Mouse (Mus musculus): ENCODE measurements at regions not wholly inside any gene's neighbourhood (a gene's known extent, or its start where the extent isn't known, plus 50 kb on each side); places are given as distances from the start of the nearest gene placed in this dataset.
A peak's percentile ranks its signal among the peaks of the same experiment; 100 is the strongest.

DNA sequence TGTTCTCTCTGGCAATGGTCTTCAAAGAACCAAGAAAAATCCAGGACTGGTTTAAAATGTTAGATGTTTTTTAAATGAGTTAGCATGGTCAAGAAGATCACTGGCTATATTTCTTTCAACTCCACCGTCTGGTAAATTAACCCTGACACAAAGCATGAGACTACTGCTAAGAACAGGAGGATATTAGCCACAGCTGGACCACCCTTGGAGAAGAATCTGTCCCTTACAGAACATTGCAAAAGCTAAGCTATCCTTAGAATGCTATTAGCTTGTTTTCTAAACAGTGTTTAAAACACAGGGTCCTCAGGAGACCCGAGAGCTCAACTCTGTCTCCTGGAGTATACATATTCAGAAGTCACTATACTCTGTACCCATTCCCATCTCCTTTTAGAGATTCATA, 644.9 kb downstream of the Actr3 start:
- H3K36me3 ChIP-seq (replicated peaks; ENCODE audit: control insufficient read depth, insufficient read depth): no peaks in the 10 kb centered on the region
- DNase-seq (ENCODE audit: low spot score) (no peak), ATAC-seq (ENCODE audit: low FRiP score) (no peak)
- no peak overlapping the region for H3K4me3 ChIP-seq (replicated peaks; ENCODE audit: low read length)
- no peak overlapping the region for H3K27ac ChIP-seq
- H3K9me3 ChIP-seq (ENCODE audit: control insufficient read depth, low read length): no peaks in the 10 kb centered on the region
- no peaks in the 10 kb centered on the region for H3K27me3 ChIP-seq (ENCODE audit: control insufficient read depth, insufficient read depth, low read length)
- 82% methylated on average over 2 of the region's 2 CpGs for WGBS
- H3K9ac ChIP-seq: no peak overlapping the region
- H3K4me1 ChIP-seq (replicated peaks; ENCODE audit: control insufficient read depth, insufficient read depth, low read length): no peaks in the 10 kb centered on the region
- H3K4me2 ChIP-seq (replicated peaks): no peak overlapping the region

GRCm38 (mm10) chr1:124790130-124790529, 645.4 kb downstream of the Actr3 start:
- DNase-seq (ENCODE audit: low spot score) (no peak), ATAC-seq (ENCODE audit: low FRiP score) (no peak)
- no peaks in the 10 kb centered on the region for H3K4me1 ChIP-seq (replicated peaks; ENCODE audit: control insufficient read depth, insufficient read depth, low read length)
- H3K27me3 ChIP-seq (ENCODE audit: control insufficient read depth, insufficient read depth, low read length): no peaks in the 10 kb centered on the region
- H3K9ac ChIP-seq: no peak overlapping the region
- no peak overlapping the region for H3K4me3 ChIP-seq (replicated peaks; ENCODE audit: low read length)
- no peak overlapping the region for H3K4me2 ChIP-seq (replicated peaks)
- no peaks in the 10 kb centered on the region for H3K36me3 ChIP-seq (replicated peaks; ENCODE audit: control insufficient read depth, insufficient read depth)
- H3K9me3 ChIP-seq (ENCODE audit: control insufficient read depth, low read length): no peaks in the 10 kb centered on the region
- H3K27ac ChIP-seq: no peak overlapping the region
- 90% methylated on average over 3 of the region's 3 CpGs for WGBS

DNA sequence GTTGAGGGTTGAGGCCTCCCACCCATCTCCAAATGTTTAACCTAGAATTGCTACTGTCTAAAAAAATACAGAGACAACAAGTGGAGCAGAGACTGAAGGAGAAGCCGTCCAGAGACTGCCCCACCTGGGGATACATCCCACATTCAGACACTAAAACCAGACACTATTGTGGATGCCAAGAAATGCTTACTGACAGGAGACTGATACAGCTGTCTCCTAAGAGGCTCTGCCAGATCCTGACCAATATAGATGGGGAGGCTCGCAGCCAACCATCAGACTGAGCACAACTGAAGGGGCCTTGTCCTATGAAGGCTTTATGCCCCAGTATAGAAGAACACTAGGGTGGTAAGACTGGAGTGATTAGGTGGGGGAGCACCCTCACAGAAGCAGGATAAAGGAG, 652.5 kb downstream of the Actr3 start:
- no peak overlapping the region for H3K9ac ChIP-seq
- H3K4me1 ChIP-seq (replicated peaks; ENCODE audit: control insufficient read depth, insufficient read depth, low read length): no peaks in the 10 kb centered on the region
- H3K4me2 ChIP-seq (replicated peaks): no peak overlapping the region
- no peak overlapping the region for H3K27ac ChIP-seq
- WGBS: 74% methylated on average over 2 of the region's 2 CpGs
- ATAC-seq (ENCODE audit: low FRiP score) (no peak), DNase-seq (ENCODE audit: low spot score) (no peak)
- no peaks in the 10 kb centered on the region for H3K9me3 ChIP-seq (ENCODE audit: control insufficient read depth, low read length)
- H3K36me3 ChIP-seq (replicated peaks; ENCODE audit: control insufficient read depth, insufficient read depth): no peaks in the 10 kb centered on the region
- no peak overlapping the region for H3K4me3 ChIP-seq (replicated peaks; ENCODE audit: low read length)
- no peaks in the 10 kb centered on the region for H3K27me3 ChIP-seq (ENCODE audit: control insufficient read depth, insufficient read depth, low read length)

DNA sequence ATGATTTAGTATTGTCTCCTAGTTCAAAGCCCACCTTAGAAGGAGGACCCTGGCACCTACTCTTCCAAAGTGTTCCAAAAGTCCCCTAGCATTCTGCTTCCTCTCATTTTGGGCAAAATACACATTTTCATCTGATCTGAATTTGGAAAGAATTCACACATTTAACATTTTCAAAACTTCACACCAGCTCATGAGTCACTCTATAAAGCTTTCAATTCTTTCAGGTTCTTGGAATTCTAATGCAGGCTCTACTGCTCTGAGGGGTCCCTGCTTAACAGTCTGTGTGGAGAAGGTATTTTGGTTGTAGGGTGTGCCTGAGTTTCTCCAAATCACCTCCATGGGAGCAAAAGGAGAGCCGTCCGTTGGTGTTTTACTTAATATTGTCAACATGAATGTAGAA, 657.8 kb downstream of the Actr3 start:
- ATAC-seq (ENCODE audit: low FRiP score) (no peak), DNase-seq (ENCODE audit: low spot score) (no peak)
- no peak overlapping the region for H3K4me2 ChIP-seq (replicated peaks)
- no peaks in the 10 kb centered on the region for H3K36me3 ChIP-seq (replicated peaks; ENCODE audit: control insufficient read depth, insufficient read depth)
- no peaks in the 10 kb centered on the region for H3K27me3 ChIP-seq (ENCODE audit: control insufficient read depth, insufficient read depth, low read length)
- H3K9ac ChIP-seq: no peak overlapping the region
- no peak overlapping the region for H3K27ac ChIP-seq
- H3K4me3 ChIP-seq (replicated peaks; ENCODE audit: low read length): no peak overlapping the region
- WGBS: 97% methylated on average over 2 of the region's 2 CpGs
- H3K4me1 ChIP-seq (replicated peaks; ENCODE audit: control insufficient read depth, insufficient read depth, low read length): no peaks in the 10 kb centered on the region
- no peaks in the 10 kb centered on the region for H3K9me3 ChIP-seq (ENCODE audit: control insufficient read depth, low read length)

DNA sequence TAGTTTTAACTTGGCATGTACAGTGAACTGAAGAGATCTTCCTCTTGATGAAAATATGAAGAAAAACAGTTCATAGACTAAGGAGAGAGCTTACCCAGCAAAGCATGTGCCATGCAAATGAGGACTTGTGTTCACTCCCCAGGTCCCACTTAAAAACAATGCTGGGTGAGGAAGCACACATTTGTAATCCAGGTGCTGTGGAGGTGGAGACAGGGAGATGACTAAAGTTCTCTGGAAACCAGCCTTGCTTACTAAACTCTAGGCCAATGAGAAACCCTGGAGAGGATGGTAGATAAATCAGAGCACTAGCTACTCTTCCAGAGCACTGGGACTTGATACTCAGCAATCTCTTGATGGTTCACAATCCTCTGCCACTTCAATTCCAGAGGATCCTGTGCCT, 678.8 kb downstream of the Actr3 start:
- H3K9me3 ChIP-seq (ENCODE audit: control insufficient read depth, low read length): no peaks in the 10 kb centered on the region
- H3K27me3 ChIP-seq (ENCODE audit: control insufficient read depth, insufficient read depth, low read length): no peaks in the 10 kb centered on the region

DNA sequence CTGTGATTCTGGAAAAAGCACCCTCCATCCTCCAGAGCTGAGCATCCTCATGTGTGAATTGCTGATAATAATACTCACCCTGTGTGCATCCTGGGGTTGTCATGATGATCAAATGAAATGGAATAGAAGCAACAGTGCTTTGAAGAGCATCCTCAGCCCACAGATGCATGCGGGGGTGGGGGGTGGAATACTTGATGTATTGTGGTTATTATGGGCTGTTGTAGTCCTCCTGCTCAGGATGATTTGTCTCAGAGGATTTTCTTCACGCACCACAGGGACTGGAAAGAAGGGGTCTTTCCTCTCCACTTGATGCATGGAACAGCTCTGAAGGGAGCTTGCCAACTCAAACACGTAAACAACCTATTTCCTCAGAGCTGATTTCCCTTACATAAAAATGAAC, 694.4 kb upstream of the Dpp10 start:
- H3K9me3 ChIP-seq (ENCODE audit: control insufficient read depth, low read length): no peaks in the 10 kb centered on the region
- no peak for DNase-seq (ENCODE audit: low spot score)
- no peaks in the 10 kb centered on the region for H3K27me3 ChIP-seq (ENCODE audit: control insufficient read depth, insufficient read depth, low read length)
- H3K9ac ChIP-seq: no peak overlapping the region
- 0 out of 2 replicates have a peak, but pooled peaks have one; percentile 17 for ATAC-seq (ENCODE audit: low FRiP score)
- no peak overlapping the region for H3K27ac ChIP-seq
- WGBS: 64% methylated on average over 3 of the region's 3 CpGs
- H3K4me3 ChIP-seq (replicated peaks; ENCODE audit: low read length): no peak overlapping the region
- no peaks in the 10 kb centered on the region for H3K36me3 ChIP-seq (replicated peaks; ENCODE audit: control insufficient read depth, insufficient read depth)
- H3K4me1 ChIP-seq (replicated peaks; ENCODE audit: control insufficient read depth, insufficient read depth, low read length): no peaks in the 10 kb centered on the region
- no peak overlapping the region for H3K4me2 ChIP-seq (replicated peaks)

More for the DNA sequence above, 678.8 kb downstream of the Actr3 start:
- Histone ChIP-seq H3K9ac (no peak overlapping the region), H3K4me1 (replicated peaks; ENCODE audit: control insufficient read depth, insufficient read depth, low read length) (no peaks in the 10 kb centered on the region), H3K27ac (no peak overlapping the region), H3K36me3 (replicated peaks; ENCODE audit: control insufficient read depth, insufficient read depth) (no peaks in the 10 kb centered on the region), H3K4me3 (replicated peaks; ENCODE audit: low read length) (no peak overlapping the region), H3K4me2 (replicated peaks) (no peak overlapping the region)
- ATAC-seq (ENCODE audit: low FRiP score) (no peak), DNase-seq (ENCODE audit: low spot score) (no peak)

DNA sequence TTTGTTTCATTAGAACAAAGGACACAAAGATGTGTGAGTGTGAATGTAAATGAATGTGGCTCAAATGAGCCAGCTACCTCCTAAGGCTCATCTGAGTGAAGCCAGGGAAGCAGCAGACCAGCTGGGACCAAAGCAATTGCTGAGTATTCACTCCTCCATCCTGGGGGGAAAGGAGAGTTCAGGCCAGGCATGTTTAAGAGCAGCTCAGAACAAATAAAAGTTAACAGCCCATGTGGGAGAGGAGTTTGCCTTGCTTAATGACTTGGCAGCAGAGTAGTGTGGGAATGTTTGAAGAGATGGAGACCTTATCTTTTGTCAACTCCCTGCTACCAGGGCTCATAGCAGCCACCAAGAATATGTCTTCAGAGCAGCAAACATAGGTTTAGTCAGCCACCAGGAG, 685.0 kb upstream of the Dpp10 start:
- no peaks in the 10 kb centered on the region for H3K36me3 ChIP-seq (replicated peaks; ENCODE audit: control insufficient read depth, insufficient read depth)
- H3K4me2 ChIP-seq (replicated peaks): no peak overlapping the region
- no peak for ATAC-seq (ENCODE audit: low FRiP score)
- H3K27me3 ChIP-seq (ENCODE audit: control insufficient read depth, insufficient read depth, low read length): no peaks in the 10 kb centered on the region
- H3K4me3 ChIP-seq (replicated peaks; ENCODE audit: low read length): no peak overlapping the region
- H3K9ac ChIP-seq: no peak overlapping the region
- no peak overlapping the region for H3K27ac ChIP-seq
- DNase-seq (ENCODE audit: low spot score): no peak
- H3K9me3 ChIP-seq (ENCODE audit: control insufficient read depth, low read length): no peaks in the 10 kb centered on the region
- no peaks in the 10 kb centered on the region for H3K4me1 ChIP-seq (replicated peaks; ENCODE audit: control insufficient read depth, insufficient read depth, low read length)

GRCm38 (mm10) chr1:124718065-124718464, 672.7 kb upstream of the Dpp10 start:
- no peaks in the 10 kb centered on the region for H3K9me3 ChIP-seq (ENCODE audit: control insufficient read depth, low read length)
- no peak overlapping the region for H3K9ac ChIP-seq
- ATAC-seq (ENCODE audit: low FRiP score) (peak; percentile 31; the same call in 1 of the 2 replicates), DNase-seq (ENCODE audit: low spot score) (peak; percentile 51)
- no peaks in the 10 kb centered on the region for H3K4me1 ChIP-seq (replicated peaks; ENCODE audit: control insufficient read depth, insufficient read depth, low read length)
- H3K27me3 ChIP-seq (ENCODE audit: control insufficient read depth, insufficient read depth, low read length): no peaks in the 10 kb centered on the region
- H3K36me3 ChIP-seq (replicated peaks; ENCODE audit: control insufficient read depth, insufficient read depth): no peaks in the 10 kb centered on the region
- no peak overlapping the region for H3K4me2 ChIP-seq (replicated peaks)
- no peak overlapping the region for H3K4me3 ChIP-seq (replicated peaks; ENCODE audit: low read length)
- WGBS: 4% methylated on average over 1 of the region's 1 CpGs
- no peak overlapping the region for H3K27ac ChIP-seq

DNA sequence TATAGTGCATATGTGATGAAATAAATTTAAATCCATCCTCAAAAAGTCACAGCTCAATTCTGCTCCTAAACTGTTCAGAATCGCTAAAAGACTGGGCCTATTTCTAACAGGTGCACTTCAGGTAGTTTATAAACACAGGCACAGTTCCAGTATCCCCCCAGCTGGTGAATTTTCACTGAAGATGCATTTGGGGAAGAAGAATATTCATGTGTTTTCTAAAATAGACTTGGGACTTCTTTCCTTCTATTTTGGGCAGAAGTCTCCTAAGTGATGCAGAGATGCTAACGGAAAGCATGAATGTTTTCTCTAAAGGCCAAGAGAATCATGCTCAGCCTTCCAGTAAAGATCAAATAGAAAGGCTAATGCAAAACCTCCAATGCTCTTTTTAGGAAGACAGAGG, 660.9 kb upstream of the Dpp10 start:
- Histone ChIP-seq H3K4me3 (replicated peaks; ENCODE audit: low read length) (no peak overlapping the region), H3K4me2 (replicated peaks) (no peak overlapping the region), H3K27me3 (ENCODE audit: control insufficient read depth, insufficient read depth, low read length) (no peaks in the 10 kb centered on the region), H3K4me1 (replicated peaks; ENCODE audit: control insufficient read depth, insufficient read depth, low read length) (no peaks in the 10 kb centered on the region), H3K36me3 (replicated peaks; ENCODE audit: control insufficient read depth, insufficient read depth) (no peaks in the 10 kb centered on the region), H3K27ac (no peak overlapping the region), H3K9me3 (ENCODE audit: control insufficient read depth, low read length) (no peaks in the 10 kb centered on the region), H3K9ac (no peak overlapping the region)
- ATAC-seq (ENCODE audit: low FRiP score) (no peak), DNase-seq (ENCODE audit: low spot score) (no peak)
- 85% methylated on average over 2 of the region's 2 CpGs for WGBS

DNA sequence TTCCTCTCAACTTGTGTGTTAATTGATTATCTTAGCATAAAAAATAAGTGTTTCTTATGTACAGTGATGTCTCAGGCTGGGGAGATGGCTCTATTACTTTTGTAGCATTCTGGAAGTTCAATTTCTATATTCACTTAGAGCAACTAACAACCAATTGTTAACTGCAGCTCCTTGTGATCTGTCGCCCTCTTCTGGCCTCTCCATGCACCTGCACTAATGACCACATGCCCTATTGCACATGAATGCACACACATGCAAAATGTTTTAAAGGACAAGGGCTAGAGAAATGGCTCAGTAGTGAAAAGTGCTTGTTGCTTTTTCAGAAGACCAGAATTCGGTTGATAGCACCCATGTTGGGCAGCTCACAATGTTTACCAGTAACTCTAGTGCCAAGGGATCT, 629.1 kb upstream of the Dpp10 start:
- H3K27me3 ChIP-seq (ENCODE audit: control insufficient read depth, insufficient read depth, low read length): no peaks in the 10 kb centered on the region
- H3K27ac ChIP-seq: no peak overlapping the region
- no peak overlapping the region for H3K4me2 ChIP-seq (replicated peaks)
- H3K4me1 ChIP-seq (replicated peaks; ENCODE audit: control insufficient read depth, insufficient read depth, low read length): no peaks in the 10 kb centered on the region
- H3K36me3 ChIP-seq (replicated peaks; ENCODE audit: control insufficient read depth, insufficient read depth): no peaks in the 10 kb centered on the region
- WGBS: 34% methylated on average over 2 of the region's 2 CpGs
- H3K4me3 ChIP-seq (replicated peaks; ENCODE audit: low read length): no peak overlapping the region
- ATAC-seq (ENCODE audit: low FRiP score) (no peak), DNase-seq (ENCODE audit: low spot score) (no peak)
- H3K9ac ChIP-seq: no peak overlapping the region
- no peaks in the 10 kb centered on the region for H3K9me3 ChIP-seq (ENCODE audit: control insufficient read depth, low read length)

All from hindbrain, embryonic 14.5 days (tissue).